Mouse (Mus musculus): ENCODE results near the gene Igsf8.

DNA sequence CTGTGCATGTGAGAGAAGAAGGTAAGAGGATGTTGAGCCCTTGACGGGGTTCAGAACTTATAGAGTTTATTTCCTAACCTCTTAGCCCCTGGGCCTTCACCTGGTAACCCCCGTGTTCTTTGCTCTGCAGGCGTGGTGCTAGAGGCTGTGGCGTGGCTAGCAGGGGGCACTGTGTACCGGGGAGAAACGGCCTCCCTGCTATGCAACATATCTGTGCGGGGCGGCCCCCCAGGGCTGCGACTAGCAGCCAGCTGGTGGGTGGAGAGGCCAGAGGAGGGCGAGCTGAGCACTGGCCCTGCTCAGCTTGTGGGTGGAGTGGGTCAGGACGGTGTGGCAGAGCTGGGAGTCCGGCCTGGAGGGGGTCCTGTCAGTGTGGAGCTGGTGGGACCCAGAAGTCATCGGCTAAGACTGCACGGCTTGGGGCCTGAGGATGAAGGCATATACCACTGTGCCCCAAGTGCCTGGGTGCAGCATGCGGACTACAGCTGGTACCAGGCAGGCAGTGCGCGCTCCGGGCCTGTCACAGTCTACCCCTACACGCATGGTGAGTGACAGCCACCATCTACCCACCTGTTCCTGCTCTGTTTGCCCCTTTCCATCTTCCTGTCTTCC, 57.1 kb downstream of the Igsf8 start:
- TF ChIP-seq POLR2A (IDR thresholded peaks at IDR 0.05; ENCODE audit: borderline replicate concordance, control insufficient read depth, low read depth, low read length) (no peak), CTCF (IDR thresholded peaks at IDR 0.05; ENCODE audit: control insufficient read depth, insufficient read depth, low read length) (no peak)
